Mouse (Mus musculus): ENCODE measurements around the gene Isyna1. TPM values are rescaled to one million over a fixed set of nuclear protein-coding genes. Genes with fewer than 3 reads are reported as not detected.
A peak's percentile ranks its signal among the peaks of the same experiment; 100 is the strongest.

Gene Isyna1
- total RNA-seq, 2 experiments from 2014 or later, result 50.4 to 60.8 TPM

GRCm38 (mm10) chr8:70602139-70602811 is 8.1 kb downstream of the Isyna1 start:
- DNase-seq (ENCODE audit: low spot score in 2 of 2), result no peak

- no peak for DNase-seq (ENCODE audit: low spot score in 2 of 2)
Observed at GRCm38 (mm10) chr8:70604558-70604957, 10.4 kb downstream of the Isyna1 start.

GRCm38 (mm10) chr8:70605871-70606779 is 12.0 kb downstream of the Isyna1 start:
- no peak for DNase-seq (ENCODE audit: low spot score in 2 of 2)

GRCm38 (mm10) chr8:70606780-70607602 is 12.8 kb downstream of the Isyna1 start:
- DNase-seq (ENCODE audit: low spot score in 2 of 2), result no peak

GRCm38 (mm10) chr8:70607603-70607897 is 13.4 kb downstream of the Isyna1 start:
- DNase-seq (ENCODE audit: low spot score in 2 of 2), result no peak

GRCm38 (mm10) chr8:70607898-70608748 is 13.9 kb downstream of the Isyna1 start:
- peak in 1 of 2 experiments; percentile 47 for DNase-seq (ENCODE audit: low spot score in 2 of 2)

GRCm38 (mm10) chr8:70608749-70609367 is 14.7 kb downstream of the Isyna1 start, which contains the start of gene Ssbp4:
Ssbp4 (minus strand) TSS chr8:70608872.
- no peak for DNase-seq (ENCODE audit: low spot score in 2 of 2)

- DNase-seq (ENCODE audit: low spot score in 2 of 2), result peak in 1 of 2 experiments; percentile 63
Observed at GRCm38 (mm10) chr8:70609368-70609848, 15.2 kb downstream of the Isyna1 start.

GRCm38 (mm10) chr8:70609849-70610795 is 15.9 kb downstream of the Isyna1 start:
- DNase-seq (ENCODE audit: low spot score in 2 of 2), result peak; percentile 87 to 91

- DNase-seq (ENCODE audit: low spot score in 2 of 2), result peak in 1 of 2 experiments; percentile 75
Observed at GRCm38 (mm10) chr8:70610796-70611771, 16.9 kb downstream of the Isyna1 start.

- DNase-seq (ENCODE audit: low spot score in 2 of 2), result peak; percentile 88 to 92
Observed at GRCm38 (mm10) chr8:70611849-70612248, 17.7 kb downstream of the Isyna1 start.

- no peak for DNase-seq (ENCODE audit: low spot score in 2 of 2)
Observed at GRCm38 (mm10) chr8:70613763-70614162, 19.6 kb downstream of the Isyna1 start.

- no peak for DNase-seq (ENCODE audit: low spot score in 2 of 2)
Observed at GRCm38 (mm10) chr8:70614469-70614868, 20.3 kb downstream of the Isyna1 start.

- DNase-seq (ENCODE audit: low spot score in 2 of 2), result no peak
Observed at GRCm38 (mm10) chr8:70615281-70615680, 21.1 kb downstream of the Isyna1 start.

- no peak for DNase-seq (ENCODE audit: low spot score in 2 of 2)
Observed at GRCm38 (mm10) chr8:70615894-70616293, 21.7 kb downstream of the Isyna1 start, which contains the start of gene Lrrc25. Lrrc25 (plus strand) TSS chr8:70616155.

GRCm38 (mm10) chr8:70616645-70617044 is 22.5 kb downstream of the Isyna1 start:
- DNase-seq (ENCODE audit: low spot score in 2 of 2), result no peak

- no peak for DNase-seq (ENCODE audit: low spot score in 2 of 2)
Observed at GRCm38 (mm10) chr8:70617985-70618384, 23.8 kb downstream of the Isyna1 start.
